Mouse (Mus musculus): Measurements from ENCODE around the gene Enox2.
"Not testable (repeated sequence)": the region's sequence is repeated elsewhere in the genome, so short reads cannot be mapped to it uniquely, and the experiment has no call there.

Enox2 gene

DNA sequence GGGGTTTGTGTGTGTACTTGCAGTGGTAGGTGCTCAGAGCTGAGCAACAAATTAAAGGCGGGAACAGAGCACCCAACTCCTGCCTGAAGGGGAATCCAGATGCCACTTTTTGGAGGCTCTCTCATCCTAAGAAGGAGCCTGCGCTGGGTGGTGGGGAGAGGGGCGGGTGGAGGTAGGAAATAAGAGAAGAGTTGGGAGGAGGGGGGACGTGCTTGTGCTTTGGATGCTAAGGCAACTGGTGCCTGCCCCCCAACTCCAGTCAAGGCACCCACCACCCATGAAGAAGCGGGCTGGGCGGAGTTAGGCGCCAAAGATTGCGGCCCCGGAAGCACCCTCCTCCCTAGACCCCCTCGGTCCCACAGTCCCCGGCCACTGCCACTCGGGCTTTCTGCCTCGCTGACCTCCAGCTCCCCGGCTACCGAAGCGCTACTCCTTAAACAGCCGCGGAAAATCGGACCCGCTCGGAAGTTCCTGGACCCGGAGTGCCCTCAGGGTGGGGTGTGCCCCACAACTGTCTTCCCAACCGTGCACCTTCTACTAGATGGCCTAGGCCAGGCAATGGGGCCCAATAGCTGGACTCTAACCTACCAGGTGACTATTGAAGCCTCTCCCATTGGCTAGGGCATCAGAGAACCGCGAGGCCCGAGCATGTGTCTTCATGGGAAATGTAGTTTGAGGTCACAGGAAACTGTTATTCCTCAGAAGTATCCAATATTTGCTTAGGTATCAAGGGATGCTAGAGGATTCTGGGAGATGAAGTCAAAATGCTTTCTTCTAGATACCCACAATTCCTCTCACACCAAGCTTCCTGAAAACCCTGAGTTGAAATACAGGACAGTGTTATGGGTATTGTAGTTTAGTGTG lies at the start of gene Enox2:
TSS of gene Enox2 (minus strand) at position 560 of the 864 bp plus-strand sequence.
- peak; percentile 82 for DNase-seq

DNA sequence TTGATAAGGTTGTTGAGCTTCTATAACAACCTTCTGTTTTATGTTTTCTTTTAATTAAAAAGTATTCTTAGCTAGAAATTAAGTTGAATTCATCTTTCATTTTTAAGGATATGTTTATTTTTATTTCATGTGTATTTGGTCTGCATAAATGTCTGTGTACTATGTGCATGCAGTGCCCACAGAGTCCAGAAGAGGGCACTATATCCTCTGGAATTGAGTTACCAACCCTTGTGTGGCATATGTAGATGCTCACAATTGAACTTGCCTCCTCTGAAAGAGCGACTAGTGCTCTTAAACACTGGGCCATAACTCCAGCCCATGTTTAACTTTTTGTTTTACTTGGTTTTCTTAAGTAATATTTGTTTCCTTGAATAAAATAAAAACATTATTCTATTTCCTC lies 21.4 kb upstream of the Enox2 start:
- DNase-seq = no peak

DNA sequence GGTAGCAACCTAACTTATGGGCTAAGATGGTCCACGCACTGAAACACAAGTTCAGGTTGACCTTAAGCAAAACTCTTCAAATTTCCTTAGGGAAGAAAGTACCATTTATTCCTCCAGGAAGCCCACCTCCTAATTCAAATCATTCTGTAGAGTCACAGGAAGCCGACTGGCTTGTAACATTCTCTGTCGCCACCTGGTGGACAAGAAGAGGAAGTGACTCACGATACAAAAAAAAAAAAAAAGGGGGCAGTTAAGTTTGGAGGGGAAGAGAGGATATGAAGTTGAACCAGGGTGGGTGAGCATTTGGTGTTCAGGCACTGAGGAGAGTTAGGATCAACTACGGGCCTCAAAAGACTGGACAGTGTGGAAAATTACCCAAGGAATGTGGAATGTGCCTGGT lies 18.6 kb upstream of the Enox2 start:
- DNase-seq = no peak

DNA sequence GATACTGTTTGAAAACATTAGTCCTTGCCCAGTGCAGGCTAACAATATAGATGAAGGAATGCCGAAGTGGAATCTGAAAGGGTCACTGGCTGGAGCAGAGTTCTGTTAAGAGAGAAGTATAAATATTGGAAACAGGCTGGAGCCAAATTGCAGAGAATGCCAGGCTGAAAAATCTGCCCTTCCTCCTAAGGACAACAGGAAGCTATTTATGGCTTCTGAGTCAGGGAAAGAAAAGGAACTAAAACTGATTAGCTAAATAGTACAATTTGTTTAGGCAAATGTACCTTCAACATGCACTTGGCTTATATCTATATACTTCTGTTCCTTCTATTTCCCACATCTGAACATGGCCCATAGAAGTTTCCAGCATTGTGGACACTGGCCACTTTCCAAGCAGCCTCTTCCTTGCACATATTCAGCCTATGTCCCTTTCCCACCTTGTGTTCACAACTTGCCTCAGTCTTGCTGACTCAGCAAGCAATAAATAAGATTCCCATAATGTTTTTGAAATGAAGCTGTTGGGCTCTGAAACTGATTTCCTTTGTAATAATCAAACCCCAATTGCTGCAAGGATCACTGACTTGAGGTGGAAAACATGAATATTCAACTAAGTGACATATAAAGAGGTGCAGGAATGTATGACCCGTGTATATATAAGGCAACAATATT lies 8.0 kb downstream of the Enox2 start:
- DNase-seq = no peak

DNA sequence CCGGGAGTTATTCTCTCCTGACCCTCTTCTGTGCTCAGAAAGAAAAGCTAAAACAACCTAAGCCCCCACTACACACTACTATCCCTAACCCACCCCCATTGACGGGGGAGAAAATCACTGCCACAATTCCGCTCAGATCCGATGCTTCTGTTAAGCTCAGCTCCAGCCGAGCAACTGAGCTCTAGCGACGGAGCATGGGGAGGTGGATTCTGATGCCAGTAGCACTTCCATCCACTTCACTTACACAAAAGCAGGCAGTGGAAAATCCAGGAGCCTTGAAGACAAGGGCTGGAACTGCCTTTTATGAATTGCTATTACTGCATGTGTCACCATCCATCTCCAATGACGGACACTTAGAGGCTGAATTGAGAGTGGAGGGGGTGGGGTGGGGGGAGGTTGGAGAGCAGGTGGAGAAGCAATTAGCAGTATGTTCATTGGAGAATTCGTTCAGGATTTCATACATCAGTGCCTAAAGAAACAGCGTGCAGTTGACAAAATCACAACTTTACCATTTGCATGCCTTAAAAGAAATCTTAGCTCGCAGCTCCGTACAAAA lies 14.5 kb downstream of the Enox2 start:
- DNase-seq = peak; percentile 16

DNA sequence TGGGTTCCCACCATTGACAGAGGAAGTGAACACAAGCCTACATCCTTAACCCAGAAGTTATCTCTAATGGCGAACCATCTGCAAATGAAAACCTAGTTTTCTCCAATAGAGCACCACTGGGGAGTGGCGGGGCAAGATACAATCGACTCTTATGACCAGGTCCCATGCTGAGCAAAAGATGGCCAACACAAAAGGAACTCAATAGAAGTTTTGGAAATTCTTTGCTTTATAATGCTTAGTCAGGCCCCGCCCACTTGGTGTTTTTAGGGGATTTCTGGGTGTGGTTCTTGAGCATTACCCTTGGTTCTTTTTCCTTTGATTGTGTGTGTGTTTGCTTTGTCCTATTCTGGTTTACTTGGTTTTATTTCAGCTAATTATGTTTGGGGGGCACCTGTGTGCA lies 37.2 kb downstream of the Enox2 start:
- DNase-seq = no peak

DNA sequence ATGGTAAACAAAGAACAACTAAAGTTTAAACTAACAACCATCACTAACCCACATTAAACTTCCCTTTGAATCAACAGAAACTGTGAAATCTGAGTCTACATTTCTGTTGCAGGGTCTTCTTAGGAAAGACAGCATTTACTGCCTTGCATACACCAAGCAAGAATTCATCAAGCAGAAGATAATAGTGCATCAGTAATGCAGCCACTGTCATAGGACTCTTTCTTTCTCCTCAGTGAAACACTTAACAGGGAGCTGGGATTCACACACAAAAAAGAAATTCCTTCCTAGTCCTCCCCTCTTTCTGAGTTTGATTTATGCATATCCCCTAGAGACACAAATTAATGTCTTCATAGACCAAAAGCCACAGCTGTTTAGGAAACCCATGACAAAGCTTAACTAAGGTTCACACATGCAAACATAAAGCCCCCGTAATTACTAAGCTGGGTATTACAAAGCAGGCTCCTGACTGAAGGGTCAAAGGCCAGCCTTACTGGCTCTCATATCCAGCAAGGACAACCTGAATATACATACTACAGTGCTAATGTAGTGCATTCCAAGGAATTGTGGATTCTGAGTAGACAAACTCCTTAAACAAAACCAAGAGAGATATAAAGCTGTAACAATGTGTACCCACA lies 62.1 kb downstream of the Enox2 start:
- no peak for DNase-seq

DNA sequence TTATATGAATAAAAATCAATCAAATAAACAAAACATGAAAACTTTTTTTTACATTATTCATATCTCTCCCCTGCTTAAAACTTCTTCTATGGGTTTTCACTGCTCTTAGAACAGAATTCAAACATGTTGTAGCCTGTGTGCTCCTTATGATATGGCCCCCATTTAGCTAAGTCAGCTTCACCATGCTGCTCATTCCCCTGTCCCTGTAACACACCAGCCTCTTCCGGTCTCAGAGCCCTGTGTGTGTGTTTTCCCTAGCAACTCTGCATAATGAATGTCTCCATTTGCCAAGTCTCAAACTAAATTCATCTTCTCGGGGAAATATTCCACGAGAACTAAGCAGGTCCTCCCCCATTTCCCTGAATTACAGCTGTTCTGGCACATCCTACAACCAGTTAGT lies 71.6 kb downstream of the Enox2 start:
- no peak for DNase-seq

DNA sequence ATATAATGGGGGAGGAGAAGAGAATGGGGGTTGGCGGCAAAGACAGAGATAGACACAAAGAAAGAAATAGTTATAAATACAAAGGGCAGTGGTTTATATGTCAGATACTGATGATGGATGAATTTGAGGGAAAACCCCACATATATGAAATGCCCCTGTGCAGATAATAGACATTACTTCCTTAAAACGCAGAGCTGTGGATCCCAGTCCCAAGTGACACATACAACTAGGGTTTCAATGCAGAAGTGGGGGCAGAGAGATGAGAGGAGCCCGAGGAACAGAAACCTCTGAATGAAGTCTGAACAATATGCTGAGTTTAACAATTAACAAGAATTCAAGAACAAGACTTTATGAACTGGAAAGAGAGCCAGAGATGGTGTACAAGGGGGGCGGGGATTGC lies 91.7 kb downstream of the Enox2 start:
- DNase-seq = no peak

DNA sequence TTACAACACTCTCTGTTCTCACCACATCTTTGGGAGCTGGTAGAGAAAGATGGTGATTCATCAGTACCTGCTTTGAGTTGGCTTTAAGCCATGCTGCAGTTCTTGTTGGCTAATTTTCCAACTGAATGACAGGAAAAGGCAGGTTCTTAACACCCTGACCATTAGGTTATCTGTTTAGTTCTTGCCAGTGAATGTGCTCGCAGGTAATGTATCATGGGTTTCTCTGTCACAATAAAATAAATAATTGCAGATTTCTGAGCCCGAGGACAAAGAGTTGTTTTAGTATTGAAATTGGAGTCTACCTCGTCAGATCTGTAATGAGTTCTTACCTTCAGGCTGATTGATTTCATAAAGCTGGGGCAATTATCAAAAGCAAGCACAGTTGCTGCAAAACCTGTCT lies 106.9 kb downstream of the Enox2 start:
- no peak for DNase-seq

DNA sequence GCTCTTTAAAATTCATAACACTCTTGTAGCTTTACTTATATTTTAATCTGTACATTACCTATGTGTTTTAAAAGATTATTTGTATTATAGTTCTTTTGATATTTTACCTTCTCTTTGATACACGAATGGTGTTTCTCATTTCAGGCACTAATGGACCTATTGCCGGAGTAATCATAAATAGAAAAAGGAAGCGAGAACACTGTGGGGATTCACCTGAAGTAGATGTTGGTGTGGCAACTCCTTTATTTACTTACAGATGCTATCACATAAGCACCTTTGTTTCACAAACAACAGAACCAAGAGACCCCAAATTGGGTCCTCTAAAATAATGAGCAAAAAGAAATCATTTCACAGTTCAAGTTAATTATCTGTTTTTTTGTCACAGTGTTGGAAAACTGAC lies 109.4 kb downstream of the Enox2 start:
- DNase-seq = no peak

DNA sequence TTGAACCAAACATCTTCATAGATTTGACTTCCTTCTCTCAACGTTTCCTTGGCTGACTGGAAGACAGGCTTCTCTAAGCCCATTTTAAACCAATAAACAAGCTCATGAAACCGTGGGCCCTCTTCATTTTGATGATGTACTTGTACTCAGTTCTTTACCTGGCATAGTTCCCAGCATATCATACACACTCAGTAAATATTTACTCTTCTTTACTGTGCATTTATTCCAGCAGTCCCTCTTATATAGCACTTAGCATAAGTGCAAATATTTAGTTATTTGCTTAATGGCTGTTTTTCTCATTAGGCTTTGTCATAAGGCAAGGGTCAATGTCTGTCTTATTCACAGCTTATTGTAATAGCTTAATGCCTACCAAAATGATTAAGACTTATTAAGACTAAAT lies 133.8 kb downstream of the Enox2 start:
- no peak for DNase-seq

DNA sequence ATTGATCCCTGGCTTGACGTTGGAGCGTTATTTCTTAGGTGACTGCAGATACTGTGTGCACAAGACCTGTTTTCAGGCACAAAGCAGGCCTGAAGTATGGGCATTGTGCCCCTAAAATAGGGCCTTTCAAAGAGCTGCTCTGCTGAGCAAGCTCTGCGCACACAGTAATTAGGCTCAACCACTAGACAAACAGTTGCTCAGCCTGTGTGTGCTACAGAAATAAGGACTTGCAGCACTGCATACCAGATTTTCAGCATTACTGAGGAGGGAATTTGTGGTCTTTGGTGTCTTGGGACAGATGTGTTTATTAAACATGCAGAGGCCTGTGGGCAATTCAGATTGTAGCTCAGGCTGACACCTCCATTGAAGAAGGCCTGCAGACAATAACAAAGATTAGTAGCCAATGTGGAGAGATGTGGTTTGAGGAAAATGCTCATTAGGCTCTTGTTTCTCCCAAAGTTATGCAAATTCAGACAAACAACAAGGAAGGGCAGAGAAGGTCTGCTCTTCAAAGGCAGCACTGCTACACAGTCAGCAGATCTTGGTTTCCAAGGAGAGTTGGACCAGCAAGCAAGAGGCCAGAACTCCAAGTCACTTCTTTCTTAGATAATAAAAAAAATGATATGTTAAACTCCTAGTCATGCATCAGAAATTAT lies 163.2 kb downstream of the Enox2 start:
- no peak for DNase-seq

DNA sequence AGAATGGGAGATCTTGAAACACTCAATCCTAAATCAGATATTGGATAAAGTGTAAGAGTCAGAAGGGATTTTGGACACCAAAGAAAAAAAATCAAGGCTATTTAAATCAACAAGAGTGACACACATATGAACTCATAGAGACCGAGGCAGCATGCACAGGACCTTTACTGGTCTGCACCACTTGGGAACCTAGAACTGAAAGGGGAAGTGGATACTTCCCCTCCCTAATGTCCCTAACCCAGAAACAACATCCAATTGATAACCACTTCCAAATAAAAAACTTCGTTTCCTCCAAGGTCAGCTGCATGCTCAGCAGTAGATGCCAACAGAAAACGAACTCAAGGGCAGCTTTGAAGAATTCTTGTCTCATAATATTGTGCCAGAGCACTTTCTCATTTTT lies 171.6 kb downstream of the Enox2 start:
- no peak for DNase-seq

DNA sequence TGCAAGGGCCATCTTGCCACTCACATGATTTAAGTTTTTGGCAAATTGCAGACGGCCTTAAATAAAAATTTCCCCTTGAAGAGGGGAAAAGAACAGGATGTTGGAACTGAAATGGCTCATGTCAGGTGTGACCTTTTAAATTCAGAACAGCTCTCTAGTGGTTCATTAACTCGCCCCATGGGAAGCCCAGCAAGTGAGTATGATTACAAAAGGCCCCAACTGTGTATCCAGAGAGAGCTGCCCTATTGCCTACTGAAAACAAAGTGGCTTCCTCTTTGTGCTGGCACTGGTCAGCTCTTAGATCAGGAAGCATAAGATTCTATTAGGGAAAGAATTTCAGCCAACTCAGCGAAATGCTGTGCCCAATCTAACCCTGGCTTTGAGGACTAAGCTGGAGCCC lies 175.6 kb downstream of the Enox2 start:
- no peak for DNase-seq

DNA sequence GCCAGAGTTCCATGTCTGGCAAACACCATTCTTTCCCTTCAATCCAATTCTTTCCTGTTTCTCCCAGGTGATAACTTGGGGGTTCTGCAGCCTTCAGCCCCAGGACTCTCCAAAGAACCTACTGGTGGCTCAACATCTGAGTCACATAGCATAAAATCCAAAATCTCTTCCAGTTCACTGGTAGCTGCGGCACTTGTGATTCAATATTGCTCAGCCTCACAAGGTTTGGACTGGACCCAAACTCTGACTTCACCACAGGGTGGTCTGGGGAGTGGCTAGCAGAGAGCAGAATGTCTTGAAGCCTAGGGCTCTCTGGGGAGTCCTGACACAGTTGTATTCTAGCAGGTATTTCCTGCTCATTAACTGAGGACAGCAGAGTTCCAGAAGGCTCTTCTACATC lies 187.5 kb downstream of the Enox2 start:
- not testable (repeated sequence) for DNase-seq

DNA sequence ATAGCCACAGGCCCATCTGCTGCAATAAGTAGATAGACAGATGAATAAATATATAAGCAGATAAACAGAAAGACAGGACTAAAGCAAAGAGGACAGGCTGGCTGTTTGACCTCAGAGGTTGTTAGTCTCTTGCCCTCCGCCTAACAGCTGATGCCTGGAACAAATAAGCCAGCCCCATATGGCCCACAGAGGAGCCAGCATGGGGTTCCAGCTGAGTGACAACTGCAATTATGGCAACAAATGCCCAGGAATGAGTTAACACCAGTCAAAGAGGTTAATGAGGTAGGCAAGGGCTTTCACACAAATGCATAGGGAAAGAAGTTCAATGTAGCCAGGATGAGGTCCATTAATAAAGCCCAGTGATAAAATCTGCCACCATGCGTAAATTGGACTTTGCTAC lies 191.8 kb downstream of the Enox2 start:
- no peak for DNase-seq

DNA sequence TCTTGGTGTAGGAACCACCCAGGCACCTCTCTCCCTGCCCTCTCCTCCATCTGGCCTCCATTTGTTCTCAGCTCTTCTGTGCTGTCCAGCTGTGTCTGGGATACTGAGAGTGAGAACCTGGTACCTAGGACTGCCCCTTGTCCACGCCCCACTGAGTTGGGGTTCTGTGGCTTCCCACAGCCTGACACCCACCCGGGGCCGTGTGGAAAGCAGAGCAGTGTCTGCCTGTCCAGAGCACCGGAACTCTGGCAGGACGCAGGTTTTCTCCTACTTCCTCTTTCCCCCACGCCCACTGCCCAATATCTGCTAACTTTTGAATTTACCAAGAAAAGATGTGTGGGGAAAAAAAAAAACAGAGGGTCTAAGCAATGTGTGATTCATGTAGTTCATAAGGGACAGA lies 213.0 kb downstream of the Enox2 start:
- DNase-seq = no peak

DNA sequence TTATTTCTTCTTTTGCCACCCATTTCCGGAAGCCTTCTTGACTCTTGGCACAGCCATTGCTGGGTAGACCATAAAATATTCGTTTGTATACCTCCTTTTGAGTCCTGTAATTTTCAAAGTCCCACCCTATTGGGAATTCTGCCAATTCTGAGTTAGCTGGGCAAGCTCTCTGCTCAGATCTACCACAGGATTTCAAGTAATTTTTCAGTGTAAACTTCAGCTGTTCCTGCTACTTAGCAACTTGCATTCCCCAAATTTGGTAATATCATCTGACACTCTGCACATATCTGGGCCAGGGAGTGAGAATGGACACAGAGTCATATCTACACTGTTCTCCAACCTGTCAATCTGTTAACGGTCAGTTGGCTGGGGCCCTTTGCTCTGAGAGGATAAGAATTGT lies 214.5 kb downstream of the Enox2 start:
- no peak for DNase-seq

DNA sequence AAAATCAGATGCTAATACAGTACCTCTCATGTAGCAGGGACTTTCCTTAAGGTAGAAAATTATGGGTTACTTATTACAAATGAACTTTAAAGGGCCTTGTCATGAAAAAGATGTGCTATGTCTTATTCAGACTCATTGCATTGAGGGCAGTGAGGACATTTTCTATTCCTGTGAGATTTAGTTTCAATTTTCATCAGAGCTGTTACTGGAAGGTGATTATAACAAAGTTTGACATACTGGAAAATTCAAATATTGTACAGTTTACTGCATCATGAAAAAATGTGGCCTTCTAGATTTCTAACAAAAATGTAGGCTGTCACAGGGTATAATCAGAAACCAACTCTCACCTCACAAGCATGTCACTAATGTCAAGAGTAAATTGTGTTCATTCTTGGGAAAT lies 242.9 kb downstream of the Enox2 start:
- DNase-seq = no peak

DNA sequence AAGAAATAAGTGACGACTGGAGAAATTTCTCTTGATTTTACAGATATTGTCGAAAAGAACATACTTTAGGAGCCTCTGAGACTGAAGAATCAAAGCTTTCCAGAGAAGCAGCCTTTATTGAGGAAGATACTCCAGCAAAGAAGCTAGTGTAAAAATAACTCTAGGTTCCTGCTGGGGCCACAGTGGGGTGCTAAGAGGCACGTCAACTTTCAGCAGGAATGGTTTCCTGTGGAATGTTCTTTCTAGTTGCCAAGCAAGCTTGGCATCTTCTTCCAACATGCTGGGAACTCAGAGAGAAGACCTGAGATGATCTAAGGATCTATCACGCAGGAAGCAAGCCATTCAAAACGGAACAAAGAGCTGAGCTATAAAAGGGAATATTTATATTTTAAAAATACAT lies 278.3 kb downstream of the Enox2 start:
- DNase-seq = no peak

DNA sequence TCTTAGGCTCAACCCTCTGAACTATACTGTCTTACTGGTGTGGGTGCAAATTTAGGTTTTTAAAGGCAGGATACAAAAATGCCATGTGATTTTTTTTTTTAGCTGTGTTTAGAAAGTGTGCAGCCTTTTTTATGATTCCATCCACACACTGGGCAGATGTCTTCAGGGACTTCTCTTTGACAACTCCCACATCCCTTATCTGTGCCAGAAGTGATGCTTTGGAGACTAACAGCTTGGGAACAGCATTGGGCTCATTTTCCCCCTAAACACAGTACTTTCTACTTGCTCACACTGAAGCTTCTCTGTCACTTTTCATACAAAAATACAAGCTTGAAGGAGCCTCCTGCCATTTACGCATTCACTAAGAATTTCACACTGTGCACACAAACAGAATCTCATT lies 282.4 kb downstream of the Enox2 start:
- no peak for DNase-seq

DNA sequence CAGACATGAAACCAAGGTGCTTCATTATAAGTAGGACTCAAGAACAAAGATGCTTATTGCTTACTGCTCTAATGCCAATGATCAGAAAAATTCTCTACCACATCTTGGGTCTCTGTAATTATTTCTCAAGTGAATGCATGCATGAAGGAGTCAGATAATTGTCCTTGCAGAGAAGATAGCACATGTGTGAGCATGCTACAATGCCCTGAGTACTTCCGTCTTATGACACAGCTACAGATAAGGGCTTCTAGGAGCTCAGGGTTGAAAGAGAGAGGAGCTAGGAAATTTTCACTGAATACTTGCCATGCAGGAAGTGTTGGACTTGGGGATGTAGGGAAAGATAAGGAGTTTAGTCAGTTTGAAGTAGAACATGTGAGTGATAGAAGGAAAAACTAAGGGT lies 285.2 kb downstream of the Enox2 start:
- DNase-seq = no peak
